Mouse (Mus musculus): ENCODE measurements around the gene Filip1l.

Gene Filip1l

GRCm38 (mm10) chr16:57433671-57434070, 80.8 kb downstream of the Filip1l start:
- no peak for DNase-seq (ENCODE audit: low spot score in 2 of 2)

- DNase-seq (ENCODE audit: low spot score in 2 of 2) = no peak
These were observed 81.7 kb downstream of the Filip1l start for GRCm38 (mm10) chr16:57434640-57435039.

- no peak for DNase-seq (ENCODE audit: low spot score in 2 of 2)
These were observed 84.8 kb downstream of the Filip1l start for GRCm38 (mm10) chr16:57437523-57438287.

- DNase-seq (ENCODE audit: low spot score in 2 of 2) = no peak
These were observed 85.4 kb downstream of the Filip1l start for GRCm38 (mm10) chr16:57438288-57438685.

GRCm38 (mm10) chr16:57439206-57439605, 86.3 kb downstream of the Filip1l start:
- no peak for DNase-seq (ENCODE audit: low spot score in 2 of 2)

- no peak for DNase-seq (ENCODE audit: low spot score in 2 of 2)
These were observed 88.0 kb downstream of the Filip1l start for GRCm38 (mm10) chr16:57440706-57441437.

GRCm38 (mm10) chr16:57445096-57446094, 92.5 kb downstream of the Filip1l start:
- no peak for DNase-seq (ENCODE audit: low spot score in 2 of 2)

- DNase-seq (ENCODE audit: low spot score in 2 of 2) = no peak
These were observed 100.1 kb downstream of the Filip1l start for GRCm38 (mm10) chr16:57453009-57453408.

GRCm38 (mm10) chr16:57454106-57454763, 101.3 kb downstream of the Filip1l start:
- no peak for DNase-seq (ENCODE audit: low spot score in 2 of 2)

GRCm38 (mm10) chr16:57455573-57455972, 102.7 kb downstream of the Filip1l start:
- no peak for DNase-seq (ENCODE audit: low spot score in 2 of 2)

GRCm38 (mm10) chr16:57456003-57456402, 103.1 kb downstream of the Filip1l start:
- no peak for DNase-seq (ENCODE audit: low spot score in 2 of 2)

GRCm38 (mm10) chr16:57465386-57465913, 112.6 kb downstream of the Filip1l start:
- no peak for DNase-seq (ENCODE audit: low spot score in 2 of 2)

GRCm38 (mm10) chr16:57469301-57469700, 116.4 kb downstream of the Filip1l start:
- no peak for DNase-seq (ENCODE audit: low spot score in 2 of 2)

- no peak for DNase-seq (ENCODE audit: low spot score in 2 of 2)
These were observed 117.0 kb downstream of the Filip1l start for GRCm38 (mm10) chr16:57469869-57470268.

- DNase-seq (ENCODE audit: low spot score in 2 of 2) = no peak
These were observed 117.5 kb downstream of the Filip1l start for GRCm38 (mm10) chr16:57470286-57470830.

- no peak for DNase-seq (ENCODE audit: low spot score in 2 of 2)
These were observed 118.2 kb downstream of the Filip1l start for GRCm38 (mm10) chr16:57471071-57471470.

- no peak for DNase-seq (ENCODE audit: low spot score in 2 of 2)
These were observed 120.7 kb downstream of the Filip1l start for GRCm38 (mm10) chr16:57473415-57474085.

- DNase-seq (ENCODE audit: low spot score in 2 of 2) = no peak
These were observed 125.6 kb downstream of the Filip1l start for GRCm38 (mm10) chr16:57478451-57478850.

GRCm38 (mm10) chr16:57479776-57480175, 126.9 kb downstream of the Filip1l start:
- no peak for DNase-seq (ENCODE audit: low spot score in 2 of 2)

GRCm38 (mm10) chr16:57482264-57482663, 129.4 kb downstream of the Filip1l start:
- DNase-seq (ENCODE audit: low spot score in 2 of 2) = no peak

Measured in right cerebral cortex, adult 2 months (tissue).